Mouse (Mus musculus) embryonic facial prominence, embryonic 13.5 days (tissue): ENCODE measurements around the gene Prune1. TPM values are rescaled to one million over a fixed set of nuclear protein-coding genes. Genes with fewer than 3 reads are reported as not detected.

Source experiments
- ATAC-seq: fragments of 200-750 bp; cut with Nextera tagmentation; 2 replicates; pipeline ENCODE4 v1.8.0; 2017; ENCODE audit warnings: low read depth; ENCODE audit not compliant: insufficient number of reproducible peaks, insufficient read depth, low FRiP score, low TSS enrichment
- H3K27ac ChIP-seq: fragments of 300-500 bp; sonication (generic); 2 replicates; pipeline ENCODE4 v1.5.1; 2015; ENCODE audit warnings: moderate library complexity, mild to moderate bottlenecking, inconsistent platforms
- H3K27me3 ChIP-seq: fragments of 300-500 bp; sonication (generic); 2 replicates; pipeline ENCODE4 v1.6.1; 2015; ENCODE audit warnings: mild to moderate bottlenecking, inconsistent platforms
- H3K36me3 ChIP-seq: fragments of 300-500 bp; sonication (generic); 2 replicates; pipeline ENCODE4 v1.6.1; 2015; ENCODE audit warnings: mild to moderate bottlenecking, inconsistent platforms
- H3K4me1 ChIP-seq: fragments of 300-500 bp; sonication (generic); 2 replicates; pipeline ENCODE4 v1.6.1; 2015; ENCODE audit warnings: inconsistent platforms
- H3K4me2 ChIP-seq: fragments of 300-500 bp; sonication (generic); 2 replicates; pipeline ENCODE4 v1.6.1; 2015; ENCODE audit warnings: moderate library complexity, mild to moderate bottlenecking, inconsistent platforms
- H3K4me3 ChIP-seq: fragments of 300-500 bp; sonication (generic); 2 replicates; pipeline ENCODE4 v1.5.1; 2015; ENCODE audit warnings: mild to moderate bottlenecking, inconsistent platforms
- H3K9ac ChIP-seq: fragments of 300-500 bp; sonication (generic); 2 replicates; pipeline ENCODE4 v1.6.1; 2015; ENCODE audit warnings: mild to moderate bottlenecking, inconsistent platforms
- H3K9me3 ChIP-seq: fragments of 300-500 bp; sonication (generic); 2 replicates; pipeline ENCODE4 v1.6.1; 2016; ENCODE audit warnings: inconsistent platforms
- WGBS: fragments of 180-500 bp; shearing (Covaris S2); methylation state at CpG from one replicate; pipeline ENCODE4 v1.1.7; 2015; ENCODE audit warnings: mixed read lengths; 5-methylcytosine and 5-hydroxymethylcytosine counted together
- polyA plus RNA-seq: library from polyadenylated mRNA; unstranded; fragments of >200 nt; fragmentation: Nextera tagmentation; extraction: Ambion mirVana; gene quantifications from 2 replicates; pipeline ENCODE4 v1.2.1, GENCODE M21; 2015

Prune1 gene
- polyA plus RNA-seq, 1 experiment from 2014 or later: 23.5 TPM

DNA sequence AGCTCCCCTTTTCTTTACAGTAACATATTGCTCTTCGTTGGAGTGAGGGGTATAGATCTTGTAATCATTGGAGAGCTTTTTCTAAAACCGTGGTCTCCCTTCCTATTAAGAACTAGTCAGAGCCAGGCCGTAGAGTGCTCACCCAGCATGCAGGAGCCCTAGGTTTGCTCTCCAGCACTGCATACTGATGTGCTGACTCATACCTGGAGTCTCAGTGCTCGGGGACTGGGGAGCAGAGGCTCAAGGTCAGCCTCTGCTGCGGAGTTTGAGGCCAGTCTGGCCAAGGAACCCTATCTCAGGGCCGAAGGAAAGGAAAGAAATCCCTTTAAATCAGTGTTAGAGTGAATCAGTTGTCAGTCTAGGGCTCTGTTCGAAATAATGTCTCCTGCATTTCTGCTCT lies 49.1 kb downstream of the Prune1 start:
- H3K27me3 ChIP-seq: no peaks in the 10 kb centered on the region
- H3K36me3 ChIP-seq: peaks cover 64% of the 10 kb centered on the region
- ATAC-seq: no peak

DNA sequence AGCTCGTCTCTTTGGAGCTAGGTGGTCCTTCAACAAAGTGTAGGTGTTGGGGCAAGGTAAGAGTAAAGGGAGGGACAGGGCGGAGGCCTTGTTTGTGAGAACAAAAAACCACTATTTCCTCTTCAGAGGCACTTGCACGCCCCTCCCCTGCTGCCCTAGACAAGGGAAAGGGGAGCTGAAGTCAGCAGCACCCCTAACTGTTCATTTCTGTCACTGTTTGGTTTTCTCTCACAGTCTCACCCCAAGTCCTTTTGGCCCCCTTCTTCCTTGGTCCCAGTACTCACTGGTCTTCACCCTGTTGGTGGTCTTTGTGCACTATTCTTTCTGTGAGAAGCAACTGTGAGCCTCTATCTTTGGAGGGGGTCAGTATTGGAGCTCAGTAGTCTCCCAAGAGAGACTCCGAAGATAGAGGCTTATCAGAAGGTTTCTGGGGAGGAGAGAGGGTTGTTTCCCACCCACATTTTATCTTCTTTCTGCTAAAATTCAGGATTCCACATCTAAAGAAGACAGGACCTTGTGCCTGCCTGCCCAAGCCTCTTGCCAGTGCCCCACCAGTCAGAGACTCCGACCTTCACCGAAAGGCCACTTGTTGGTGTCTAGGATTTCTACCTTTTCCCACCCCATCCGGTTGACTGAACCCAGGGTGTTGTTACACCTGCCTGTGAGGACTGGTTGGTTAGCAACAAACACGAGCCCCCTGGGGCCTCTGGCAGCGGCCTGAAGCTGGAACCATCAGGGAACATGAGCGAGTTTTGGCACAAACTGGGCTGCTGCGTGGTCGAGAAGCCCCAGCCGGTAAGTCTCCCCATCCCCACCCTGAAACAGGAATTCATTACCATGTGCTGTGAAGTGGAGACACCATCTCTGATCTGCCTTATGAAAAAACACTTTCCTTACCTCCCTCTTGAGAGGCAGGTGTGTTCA lies 50.3 kb downstream of the Prune1 start, which contains the start of gene Mllt11:
TSS of gene Mllt11 (minus strand) at position 874 of the 924 bp plus-strand sequence.
- H3K4me3 ChIP-seq: peak within 1 kb of the TSS; percentile 82
- ATAC-seq: no peak
- H3K9me3 ChIP-seq: no peaks in the 10 kb centered on the region
- peaks cover 37% of the 10 kb centered on the region for H3K4me1 ChIP-seq
- H3K36me3 ChIP-seq: peaks cover 52% of the 10 kb centered on the region
- H3K4me2 ChIP-seq: peak within 1 kb of the TSS; percentile 88
- H3K9ac ChIP-seq: peak within 1 kb of the TSS; percentile 95
- H3K27me3 ChIP-seq: no peaks in the 10 kb centered on the region
- peak within 1 kb of the TSS; percentile 97 for H3K27ac ChIP-seq
- 72% methylated on average over 13 of the region's 13 CpGs for WGBS

More for the DNA sequence above, 49.1 kb downstream of the Prune1 start:
- 89% methylated on average over 7 of the region's 7 CpGs for WGBS
- Histone ChIP-seq H3K9ac (no peak overlapping the region), H3K4me3 (no peak overlapping the region), H3K4me1 (peaks cover 31% of the 10 kb centered on the region), H3K27ac (no peak overlapping the region), H3K9me3 (no peaks in the 10 kb centered on the region), H3K4me2 (no peak overlapping the region)

DNA sequence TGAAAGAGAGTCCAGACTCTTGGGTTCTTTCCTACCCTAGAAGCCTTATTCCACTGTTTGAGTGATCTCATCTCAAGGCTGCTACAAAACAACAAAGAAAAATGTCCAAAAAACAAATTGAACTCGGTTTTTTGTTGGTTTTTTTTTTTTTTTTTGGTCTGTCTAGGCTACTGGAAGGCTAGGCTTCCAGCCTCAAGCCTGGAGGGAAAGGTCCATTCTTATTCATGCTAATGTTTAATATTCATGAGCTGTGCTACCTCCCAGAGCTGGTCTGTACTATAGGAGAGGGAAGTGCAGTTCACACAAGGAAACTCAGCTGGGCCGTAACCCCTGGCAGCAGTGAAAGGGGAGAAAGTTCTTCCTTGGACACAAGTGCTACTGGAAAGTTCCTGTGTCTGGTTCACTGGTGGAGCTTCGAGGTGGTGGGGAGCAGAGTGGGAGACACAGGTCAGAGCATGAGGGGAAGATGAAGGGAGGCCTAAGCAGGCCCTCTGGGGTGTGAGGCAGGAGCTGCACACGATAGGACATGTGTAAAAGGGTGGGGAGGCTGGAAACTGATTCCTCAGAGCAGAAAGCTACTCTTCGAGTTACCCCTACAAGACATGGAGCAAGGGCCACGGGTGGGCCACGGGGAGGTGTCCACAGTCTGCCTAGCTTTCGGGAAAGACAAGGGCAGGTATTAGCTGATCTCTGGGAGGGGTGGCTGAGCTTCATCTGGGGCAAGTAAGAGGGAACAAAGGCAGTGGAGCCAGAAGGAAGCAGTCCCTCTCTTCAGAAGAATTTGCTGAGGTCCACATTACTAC lies 51.2 kb downstream of the Prune1 start:
- H3K27me3 ChIP-seq: no peaks in the 10 kb centered on the region
- H3K4me3 ChIP-seq: peak overlapping the region; percentile 82
- H3K4me1 ChIP-seq: peaks cover 37% of the 10 kb centered on the region
- H3K9ac ChIP-seq: peak overlapping the region; percentile 95
- H3K27ac ChIP-seq: peak overlapping the region; percentile 97
- H3K36me3 ChIP-seq: peaks cover 47% of the 10 kb centered on the region
- WGBS: 41% methylated on average over 8 of the region's 8 CpGs
- no peak for ATAC-seq
- H3K4me2 ChIP-seq: peak overlapping the region; percentile 88
- H3K9me3 ChIP-seq: no peaks in the 10 kb centered on the region

DNA sequence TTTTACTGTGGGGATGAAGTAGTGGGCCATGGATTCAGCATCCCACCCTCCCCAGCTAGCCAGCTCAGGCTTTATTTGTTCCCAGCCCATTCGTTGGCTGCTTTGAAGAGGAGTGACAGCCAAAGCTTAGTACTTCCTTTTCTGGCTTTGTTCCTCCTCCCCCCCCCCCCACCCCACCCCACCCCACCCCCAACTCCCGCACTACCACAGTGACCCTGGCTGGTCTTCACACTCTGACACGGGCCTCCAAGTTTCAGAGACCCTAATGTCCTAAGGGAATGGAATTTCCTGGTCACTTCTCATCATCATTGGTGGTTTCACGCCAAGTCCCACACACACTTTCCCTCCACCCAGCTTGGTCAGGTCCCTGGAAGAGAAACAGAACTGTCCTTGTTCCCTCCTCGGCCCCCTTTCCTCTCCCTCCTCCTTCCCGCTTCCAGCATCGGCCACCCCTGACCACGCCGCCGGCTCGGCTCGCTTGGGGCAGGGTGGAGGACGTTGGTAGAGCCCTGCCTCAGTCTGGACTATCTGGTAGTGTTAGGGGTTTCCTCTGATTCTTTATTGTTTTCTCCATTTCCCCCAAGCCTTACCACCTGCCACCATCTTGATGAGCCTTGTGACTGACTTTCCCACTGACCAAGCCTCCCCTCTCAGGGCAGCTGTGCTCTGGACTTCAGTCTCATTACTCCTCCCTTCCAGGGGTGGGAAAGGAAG lies 51.9 kb downstream of the Prune1 start:
- peak overlapping the region; percentile 97 for H3K27ac ChIP-seq
- WGBS: 3% methylated on average over 13 of the region's 13 CpGs
- peak overlapping the region; percentile 88 for H3K4me2 ChIP-seq
- peak overlapping the region; percentile 95 for H3K9ac ChIP-seq
- peaks cover 47% of the 10 kb centered on the region for H3K36me3 ChIP-seq
- no peaks in the 10 kb centered on the region for H3K9me3 ChIP-seq
- peak overlapping the region; percentile 82 for H3K4me3 ChIP-seq
- peaks cover 37% of the 10 kb centered on the region for H3K4me1 ChIP-seq
- ATAC-seq: peak; percentile 29
- no peaks in the 10 kb centered on the region for H3K27me3 ChIP-seq

DNA sequence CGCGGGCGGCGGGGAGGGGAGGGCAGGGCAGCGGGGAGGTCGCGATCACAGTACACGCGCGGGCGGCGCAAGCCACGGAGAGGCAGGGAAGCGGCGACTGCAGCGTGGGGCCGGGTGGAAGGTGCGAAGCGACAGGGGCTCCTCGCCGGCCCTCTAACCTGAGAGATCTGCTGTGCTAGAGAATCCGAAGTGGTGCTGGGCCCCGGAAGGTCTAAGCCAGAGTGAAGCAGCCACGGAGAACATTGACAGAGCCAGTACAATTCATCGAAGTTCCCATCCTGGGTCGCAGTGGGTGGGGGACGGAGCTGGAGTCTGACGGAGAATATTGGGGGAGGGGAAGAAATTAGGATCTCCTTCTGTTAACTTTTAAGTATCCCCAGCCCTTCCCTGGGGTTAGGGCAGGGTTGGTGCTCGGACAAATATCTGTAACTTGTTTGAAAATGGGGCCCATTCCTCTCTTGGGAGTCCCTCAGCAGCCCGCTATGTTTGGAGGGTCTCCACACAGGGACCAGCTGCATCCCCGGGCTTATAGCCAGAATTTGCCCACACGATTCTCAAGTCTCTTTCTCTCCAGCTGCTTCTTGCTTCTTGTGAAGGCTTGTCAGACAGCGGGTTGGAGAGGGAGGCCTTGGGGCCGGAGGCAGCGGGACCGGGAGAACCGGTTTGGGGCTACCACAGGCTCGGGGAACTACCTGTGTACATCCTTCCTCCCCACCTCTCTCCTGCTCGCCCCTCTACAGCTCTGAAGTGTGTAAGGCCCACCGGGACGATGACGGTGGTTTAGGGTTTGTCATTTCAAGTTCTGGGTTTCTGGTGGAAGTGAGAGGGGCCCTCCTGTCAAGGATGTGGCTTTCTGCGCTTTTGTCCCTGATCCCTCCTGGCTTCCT lies 52.7 kb downstream of the Prune1 start:
- under 1% methylated on average over 43 of the region's 43 CpGs for WGBS
- no peaks in the 10 kb centered on the region for H3K9me3 ChIP-seq
- H3K36me3 ChIP-seq: peaks cover 40% of the 10 kb centered on the region
- no peaks in the 10 kb centered on the region for H3K27me3 ChIP-seq
- peak; percentile 63 for ATAC-seq
- H3K4me3 ChIP-seq: peak overlapping the region; percentile 82
- peaks cover 40% of the 10 kb centered on the region for H3K4me1 ChIP-seq
- peak overlapping the region; percentile 97 for H3K27ac ChIP-seq
- peak overlapping the region; percentile 88 for H3K4me2 ChIP-seq
- peak overlapping the region; percentile 95 for H3K9ac ChIP-seq

DNA sequence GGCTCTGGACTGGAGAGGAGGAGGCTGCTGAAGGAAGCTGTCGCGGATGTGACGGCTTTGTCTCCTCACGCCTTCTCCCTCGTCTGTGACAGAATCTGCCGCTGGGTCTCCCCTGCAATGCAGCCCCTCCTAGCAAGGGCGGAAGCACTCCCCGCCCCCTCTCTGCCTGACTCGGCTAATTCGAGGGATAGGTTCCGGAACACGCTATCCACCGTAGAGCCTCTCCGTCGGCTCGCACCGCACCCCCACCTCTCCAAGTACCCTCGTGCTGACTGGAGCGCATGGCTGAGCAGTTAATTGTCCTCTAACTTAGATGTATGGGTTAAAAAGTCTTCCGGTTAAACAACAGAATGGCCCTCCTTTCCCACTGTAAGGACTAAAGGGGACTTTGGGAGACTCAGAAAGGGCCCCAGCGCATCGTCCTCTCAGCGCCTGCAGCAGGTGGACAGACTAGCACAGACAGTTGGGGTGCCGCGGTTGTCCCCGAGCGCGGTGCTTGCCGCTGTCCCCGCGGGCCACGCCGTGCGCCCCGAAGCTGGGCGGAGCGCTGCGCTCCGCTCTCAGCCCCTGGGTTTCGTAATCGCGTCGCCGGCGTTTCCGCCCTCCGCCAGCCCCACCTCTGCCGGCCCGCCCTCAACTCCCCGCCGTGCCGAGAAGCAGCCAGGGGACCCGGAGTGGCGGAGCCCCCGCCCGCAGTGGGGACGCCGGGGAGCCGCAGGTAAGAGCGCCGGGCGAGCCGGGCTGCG lies 53.6 kb downstream of the Prune1 start, which contains the start of gene Cdc42se1:
TSS of gene Cdc42se1 (plus strand) at position 585 of the 746 bp plus-strand sequence.
- peak within 1 kb of the TSS; percentile 82 for H3K4me3 ChIP-seq
- H3K9ac ChIP-seq: peak within 1 kb of the TSS; percentile 95
- no peaks in the 10 kb centered on the region for H3K27me3 ChIP-seq
- WGBS: under 1% methylated on average over 64 of the region's 64 CpGs
- H3K36me3 ChIP-seq: peaks cover 38% of the 10 kb centered on the region
- no peaks in the 10 kb centered on the region for H3K9me3 ChIP-seq
- H3K4me1 ChIP-seq: peaks cover 41% of the 10 kb centered on the region
- peak; percentile 77 for ATAC-seq
- H3K27ac ChIP-seq: peak within 1 kb of the TSS; percentile 97
- H3K4me2 ChIP-seq: peak within 1 kb of the TSS; percentile 88

DNA sequence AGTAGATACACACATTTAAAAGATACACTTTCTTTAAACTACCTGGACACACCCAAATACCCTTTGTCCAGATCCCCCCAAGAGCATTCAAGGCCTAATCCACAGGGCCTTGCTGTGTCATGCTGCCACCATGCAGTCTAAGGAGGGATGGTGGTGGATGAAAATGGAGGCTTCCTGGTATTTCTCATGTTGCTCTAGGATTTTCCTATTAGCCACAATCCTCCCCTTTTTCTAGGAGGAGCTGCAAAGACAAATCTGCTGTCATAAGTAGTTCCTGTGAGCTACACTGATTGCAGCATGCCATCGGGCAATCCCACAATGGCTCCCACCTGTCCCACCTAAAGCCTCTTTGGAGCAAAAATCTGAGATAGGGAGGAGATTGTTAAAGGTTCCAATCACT lies 54.7 kb downstream of the Prune1 start:
- peak overlapping the region; percentile 97 for H3K27ac ChIP-seq
- no peaks in the 10 kb centered on the region for H3K27me3 ChIP-seq
- no peak for ATAC-seq
- peak overlapping the region; percentile 82 for H3K4me3 ChIP-seq
- H3K36me3 ChIP-seq: peaks cover 38% of the 10 kb centered on the region
- H3K9ac ChIP-seq: peak overlapping the region; percentile 95
- no peaks in the 10 kb centered on the region for H3K9me3 ChIP-seq
- peaks cover 38% of the 10 kb centered on the region for H3K4me1 ChIP-seq
- 15% methylated on average over 1 of the region's 1 CpGs for WGBS
- peak overlapping the region; percentile 88 for H3K4me2 ChIP-seq

DNA sequence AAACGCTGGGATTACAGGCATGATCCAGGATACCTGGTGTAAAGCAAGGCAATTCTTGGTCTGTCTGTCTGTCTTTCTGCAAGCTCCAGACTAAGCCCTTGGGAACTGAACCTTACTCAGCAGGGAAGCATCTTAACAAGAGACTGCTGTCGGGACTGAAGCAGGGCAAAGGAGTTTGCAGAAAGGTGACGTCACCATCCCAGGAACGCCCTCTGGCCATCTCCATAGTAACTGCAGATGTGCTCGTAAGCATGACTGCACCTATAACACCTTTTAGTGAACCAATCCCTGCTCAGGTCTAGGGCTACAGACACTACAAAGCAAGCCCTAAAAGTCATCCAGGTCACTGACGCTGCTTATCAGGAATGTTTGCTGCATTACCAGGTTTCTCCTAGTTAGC lies 57.6 kb downstream of the Prune1 start:
- Histone ChIP-seq H3K9me3 (no peaks in the 10 kb centered on the region), H3K4me2 (no peak overlapping the region), H3K27ac (no peak overlapping the region), H3K4me1 (peaks cover 10% of the 10 kb centered on the region), H3K27me3 (no peaks in the 10 kb centered on the region), H3K9ac (no peak overlapping the region), H3K36me3 (peaks cover 53% of the 10 kb centered on the region), H3K4me3 (no peak overlapping the region)
- WGBS: 35% methylated on average over 6 of the region's 6 CpGs
- no peak for ATAC-seq

DNA sequence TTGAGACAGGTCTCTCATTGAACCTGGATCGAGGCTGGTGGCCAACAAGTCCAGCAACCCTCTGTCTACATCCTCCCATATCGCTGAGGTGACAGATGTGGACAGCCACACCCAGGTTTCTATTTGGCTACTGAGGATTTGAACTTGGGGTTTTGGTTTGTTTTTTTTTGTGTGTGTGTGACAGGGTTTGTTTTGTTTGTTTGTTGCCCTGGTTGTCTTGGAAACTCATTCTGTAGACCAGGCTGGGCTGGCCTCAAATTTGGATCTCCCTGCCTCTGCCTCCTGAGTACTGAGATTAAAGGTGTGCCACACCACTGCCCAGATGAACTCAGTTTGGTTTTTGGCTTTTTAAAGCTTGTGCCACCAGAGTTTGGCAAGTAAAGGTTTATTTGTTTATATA lies 58.8 kb downstream of the Prune1 start:
- H3K27me3 ChIP-seq: no peaks in the 10 kb centered on the region
- peaks cover 56% of the 10 kb centered on the region for H3K36me3 ChIP-seq
- WGBS: 98% methylated on average over 2 of the region's 2 CpGs
- ATAC-seq: no peak
- 0 out of 2 replicates have a peak overlapping the region, but pooled peaks have one; percentile 11 for H3K9ac ChIP-seq
- H3K4me3 ChIP-seq: no peak overlapping the region
- H3K27ac ChIP-seq: no peak overlapping the region
- no peaks in the 10 kb centered on the region for H3K9me3 ChIP-seq
- peaks cover 16% of the 10 kb centered on the region for H3K4me1 ChIP-seq
- no peak overlapping the region for H3K4me2 ChIP-seq
